Comparison of ENCODE assay signal across 8 mouse cellular contexts in genomic region chr4:66923616-66924276, GRCm38 (mm10).
A peak's percentile ranks its signal among the peaks of the same experiment; 100 is the strongest.
DNase-seq lines count a peak whose midpoint lies in the region; ATAC-seq and TF ChIP-seq lines count a peak whose summit lies in the region.

No protein-coding gene starts in this region.

- no peaks in the 10 kb centered on the region for H3K36me3 ChIP-seq in heart, postnatal 0 days (replicated peaks; ENCODE audit: control insufficient read depth, insufficient read depth, low read length)
- no peaks in the 10 kb centered on the region for H3K36me3 ChIP-seq in heart, embryonic 10.5 days
- no peaks in the 10 kb centered on the region for H3K36me3 ChIP-seq in embryonic facial prominence, embryonic 11.5 days (replicated peaks; ENCODE audit: control insufficient read depth, insufficient read depth, low read depth, low read length)
- H3K36me3 ChIP-seq in intestine, embryonic 15.5 days = no peaks in the 10 kb centered on the region
- H3K36me3 ChIP-seq in liver, embryonic 14.5 days (replicated peaks; ENCODE audit: control insufficient read depth, insufficient read depth, low read depth) = no peaks in the 10 kb centered on the region

- no peak overlapping the region for H3K4me3 ChIP-seq in heart, postnatal 0 days (ENCODE audit: low read depth, low read length)
- no peak overlapping the region for H3K4me3 ChIP-seq in heart, embryonic 10.5 days
- no peak overlapping the region for H3K4me3 ChIP-seq in embryonic facial prominence, embryonic 11.5 days (ENCODE audit: low read depth, low read length)
- no peak overlapping the region for H3K4me3 ChIP-seq in intestine, embryonic 15.5 days (replicated peaks)
- H3K4me3 ChIP-seq in liver, embryonic 14.5 days (ENCODE audit: insufficient read depth in 1 of 2, low read depth in 2 of 2, low read length in 2 of 2) = no peak overlapping the region

- TF ChIP-seq EP300 in heart, postnatal 0 days (IDR thresholded peaks at IDR 0.05; ENCODE audit: low read depth) = no peak
- TF ChIP-seq EP300 in liver, embryonic 14.5 days (IDR thresholded peaks at IDR 0.05; ENCODE audit: low read depth) = no peak

- H3K9me3 ChIP-seq in heart, postnatal 0 days (replicated peaks; ENCODE audit: control insufficient read depth, low read length) = no peaks in the 10 kb centered on the region
- H3K9me3 ChIP-seq in heart, embryonic 10.5 days = no peaks in the 10 kb centered on the region
- H3K9me3 ChIP-seq in embryonic facial prominence, embryonic 11.5 days (replicated peaks; ENCODE audit: control insufficient read depth, low read length) = no peaks in the 10 kb centered on the region
- H3K9me3 ChIP-seq in intestine, embryonic 15.5 days = no peaks in the 10 kb centered on the region
- H3K9me3 ChIP-seq in liver, embryonic 14.5 days (ENCODE audit: control insufficient read depth, low read length) = no peaks in the 10 kb centered on the region

- H3K27ac ChIP-seq in heart, postnatal 0 days (ENCODE audit: low read depth) = no peak overlapping the region
- H3K27ac ChIP-seq in heart, embryonic 10.5 days = no peak overlapping the region
- no peak overlapping the region for H3K27ac ChIP-seq in embryonic facial prominence, embryonic 11.5 days (replicated peaks; ENCODE audit: low read depth, low read length)
- no peak overlapping the region for H3K27ac ChIP-seq in intestine, embryonic 15.5 days
- no peak overlapping the region for H3K27ac ChIP-seq in liver, embryonic 14.5 days

- no peak overlapping the region for H3K4me2 ChIP-seq in heart, postnatal 0 days (ENCODE audit: low read depth, low read length)
- no peak overlapping the region for H3K4me2 ChIP-seq in embryonic facial prominence, embryonic 11.5 days (ENCODE audit: low read depth, low read length)
- no peak overlapping the region for H3K4me2 ChIP-seq in intestine, embryonic 15.5 days (replicated peaks)
- no peak overlapping the region for H3K4me2 ChIP-seq in liver, embryonic 14.5 days (ENCODE audit: low read depth)

- H3K4me1 ChIP-seq in heart, postnatal 0 days (ENCODE audit: control insufficient read depth, insufficient read depth) = no peaks in the 10 kb centered on the region
- H3K4me1 ChIP-seq in heart, embryonic 10.5 days = no peaks in the 10 kb centered on the region
- H3K4me1 ChIP-seq in embryonic facial prominence, embryonic 11.5 days (ENCODE audit: control insufficient read depth, insufficient read depth, low read length) = no peaks in the 10 kb centered on the region
- no peaks in the 10 kb centered on the region for H3K4me1 ChIP-seq in intestine, embryonic 15.5 days (replicated peaks)
- H3K4me1 ChIP-seq in liver, embryonic 14.5 days (replicated peaks; ENCODE audit: control insufficient read depth in 2 of 2, insufficient read depth in 2 of 2, low read length in 1 of 2) = no peaks in the 10 kb centered on the region

- DNase-seq in heart, postnatal 0 days (ENCODE audit: low spot score) = peak; percentile 8
- DNase-seq in heart, embryonic 10.5 days (ENCODE audit: low spot score) = no peak
- DNase-seq in adrenal gland, postnatal 14 days = peak; percentile 70
- peak; percentile 55 for DNase-seq in embryonic facial prominence, embryonic 11.5 days (ENCODE audit: low spot score)
- no peak for DNase-seq in liver, embryonic 14.5 days (ENCODE audit: low read depth in 3 of 3, low spot score in 3 of 3)
- peak; percentile 8 for DNase-seq in retina, postnatal 7 days (ENCODE audit: low read depth, low spot score)
- DNase-seq in urinary bladder, postnatal 10 days (ENCODE audit: low spot score) = no peak

- peak; percentile 74 for TF ChIP-seq CTCF in heart, postnatal 0 days (IDR thresholded peaks at IDR 0.05; ENCODE audit: low read depth)
- peak; percentile 21; the same call in 1 of the 2 replicates for TF ChIP-seq CTCF in liver, embryonic 14.5 days (IDR thresholded peaks at IDR 0.05; ENCODE audit: low read depth)

- no peak for ATAC-seq in heart, postnatal 0 days (ENCODE audit: insufficient read depth, low read depth)
- no peak for ATAC-seq in embryonic facial prominence, embryonic 11.5 days (replicated peaks; ENCODE audit: insufficient number of reproducible peaks, low FRiP score, low TSS enrichment, low read depth)
- ATAC-seq in intestine, embryonic 15.5 days = peak; percentile 51; the same call in 1 of the 2 replicates
- ATAC-seq in liver, embryonic 14.5 days (ENCODE audit: insufficient read depth) = no peak

- H3K27me3 ChIP-seq in heart, postnatal 0 days (ENCODE audit: control insufficient read depth, insufficient read depth, low read length) = no peaks in the 10 kb centered on the region
- no peaks in the 10 kb centered on the region for H3K27me3 ChIP-seq in heart, embryonic 10.5 days (ENCODE audit: insufficient read depth, poor library complexity, severe bottlenecking)
- H3K27me3 ChIP-seq in embryonic facial prominence, embryonic 11.5 days (ENCODE audit: control insufficient read depth, insufficient read depth, low read length) = no peaks in the 10 kb centered on the region
- H3K27me3 ChIP-seq in intestine, embryonic 15.5 days (replicated peaks) = no peaks in the 10 kb centered on the region
- H3K27me3 ChIP-seq in liver, embryonic 14.5 days (ENCODE audit: control insufficient read depth, insufficient read depth, low read length) = no peaks in the 10 kb centered on the region

- no peak overlapping the region for H3K9ac ChIP-seq in heart, postnatal 0 days (replicated peaks; ENCODE audit: low read depth, low read length)
- H3K9ac ChIP-seq in embryonic facial prominence, embryonic 11.5 days (replicated peaks; ENCODE audit: low read length) = no peak overlapping the region
- H3K9ac ChIP-seq in intestine, embryonic 15.5 days = no peak overlapping the region
- H3K9ac ChIP-seq in liver, embryonic 14.5 days (replicated peaks) = no peak overlapping the region

- 31% methylated on average over 3 of the region's 3 CpGs for WGBS in heart, postnatal 0 days
- WGBS in heart, embryonic 10.5 days = 41% methylated on average over 3 of the region's 3 CpGs
- WGBS in embryonic facial prominence, embryonic 11.5 days = 66% methylated on average over 3 of the region's 3 CpGs
- 48% methylated on average over 3 of the region's 3 CpGs for WGBS in intestine, embryonic 15.5 days
- 38% methylated on average over 3 of the region's 3 CpGs for WGBS in liver, embryonic 14.5 days (ENCODE audit: insufficient replicate concordance)

Comparison
In these comparisons a context has a peak if more than half of its experiments do, and no peak if none do; other contexts are left out.
1. DNase-seq: peak in heart, postnatal 0 days (single experiment), adrenal gland, postnatal 14 days (single experiment), embryonic facial prominence, embryonic 11.5 days (single experiment) and retina, postnatal 7 days (single experiment); none in heart, embryonic 10.5 days (single experiment), liver, embryonic 14.5 days (0 of 3) and urinary bladder, postnatal 10 days (single experiment).